Mouse (Mus musculus) neural tube, embryonic 12.5 days (tissue): ENCODE data around the gene Ect2l. TPM values are rescaled to one million over a fixed set of nuclear protein-coding genes. Genes with fewer than 3 reads are reported as not detected.
A peak's percentile ranks its signal among the peaks of the same experiment; 100 is the strongest.
"Not testable (repeated sequence)": the region's sequence is repeated elsewhere in the genome, so short reads cannot be mapped to it uniquely, and the experiment has no call there.

Experiments used
- ATAC-seq: fragments of 200-750 bp; cut with Nextera tagmentation; 2 replicates; pipeline ENCODE4 v1.8.0; 2017; ENCODE audit warnings: low read depth, mild to moderate bottlenecking, moderate TSS enrichment, moderate library complexity; ENCODE audit not compliant: low FRiP score
- H3K27ac ChIP-seq: fragments of 300-500 bp; sonication (generic); 2 replicates; pipeline ENCODE4 v1.5.1; 2016
- H3K27me3 ChIP-seq: fragments of 300-500 bp; sonication (generic); replicated peaks from 2 replicates; pipeline ENCODE4 v1.6.1; 2016; ENCODE audit warnings: mild to moderate bottlenecking
- H3K36me3 ChIP-seq: fragments of 300-500 bp; sonication (generic); 2 replicates; pipeline ENCODE4 v1.6.1; 2016; ENCODE audit warnings: mild to moderate bottlenecking
- H3K4me1 ChIP-seq: fragments of 300-500 bp; sonication (generic); 2 replicates; pipeline ENCODE4 v1.6.1; 2016
- H3K4me2 ChIP-seq: fragments of 300-500 bp; sonication (generic); replicated peaks from 2 replicates; pipeline ENCODE4 v1.6.1; 2016; ENCODE audit warnings: mild to moderate bottlenecking
- H3K4me3 ChIP-seq: fragments of 300-500 bp; sonication (generic); 2 replicates; pipeline ENCODE4 v1.5.1; 2016
- H3K9ac ChIP-seq: fragments of 300-500 bp; sonication (generic); 2 replicates; pipeline ENCODE4 v1.6.1; 2016; ENCODE audit warnings: mild to moderate bottlenecking
- H3K9me3 ChIP-seq: fragments of 300-500 bp; sonication (generic); 2 replicates; pipeline ENCODE4 v1.6.1; 2016; ENCODE audit warnings: mild to moderate bottlenecking
- WGBS: fragments of 180-500 bp; shearing (Covaris S2); methylation state at CpG from one replicate; pipeline ENCODE4 v1.1.7; 2016; 5-methylcytosine and 5-hydroxymethylcytosine counted together
- polyA plus RNA-seq: library from polyadenylated mRNA; unstranded; fragments of >200 nt; fragmentation: Nextera tagmentation; extraction: Ambion mirVana; gene quantifications from 2 replicates; pipeline ENCODE4 v1.2.1, GENCODE M21; 2016

The Ect2l gene
- polyA plus RNA-seq, 1 experiment from 2014 or later = 0.47 TPM

- 92% methylated on average over 6 of the region's 6 CpGs for WGBS
- H3K27me3 ChIP-seq = no peaks in the 10 kb centered on the region; the same call in 1 of the 2 replicates
- H3K4me2 ChIP-seq = no peak overlapping the region
- no peaks in the 10 kb centered on the region for H3K36me3 ChIP-seq
- no peak overlapping the region for H3K9ac ChIP-seq
- no peak overlapping the region for H3K4me3 ChIP-seq
- ATAC-seq = no peak
- H3K9me3 ChIP-seq = 0 out of 2 replicates have a peak, but pooled peaks cover 1% of the 10 kb centered on the region
- no peaks in the 10 kb centered on the region for H3K4me1 ChIP-seq
- H3K27ac ChIP-seq = no peak overlapping the region
Measured at GRCm38 (mm10) chr10:18188564-18188963, 22.1 kb downstream of the Ect2l start.

- ATAC-seq = no peak
Measured at GRCm38 (mm10) chr10:18182246-18182645, 28.4 kb downstream of the Ect2l start.

DNA sequence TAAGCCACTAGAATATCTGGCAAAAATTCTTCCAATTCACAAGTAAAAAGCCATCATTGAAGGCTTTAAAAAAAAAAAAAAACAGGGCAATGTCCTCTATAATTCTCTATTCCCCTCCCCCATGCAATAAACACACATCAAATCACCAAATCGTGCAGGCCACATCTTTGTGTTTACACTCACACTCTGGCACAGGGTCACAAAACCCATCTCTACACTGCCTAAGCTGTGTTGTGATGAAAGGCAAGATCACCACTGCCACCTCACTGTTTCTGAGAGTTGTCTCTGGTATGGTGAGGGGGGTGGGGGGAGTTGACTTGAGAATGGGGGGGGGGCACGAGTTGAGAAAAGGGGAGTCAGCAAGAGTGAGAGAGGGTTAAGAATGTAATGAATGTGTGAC is 33.4 kb downstream of the Ect2l start:
- Histone ChIP-seq H3K4me2 (no peak overlapping the region), H3K9ac (no peak overlapping the region), H3K9me3 (no peaks in the 10 kb centered on the region), H3K4me3 (no peak overlapping the region), H3K4me1 (no peaks in the 10 kb centered on the region), H3K27me3 (no peaks in the 10 kb centered on the region), H3K27ac (no peak overlapping the region), H3K36me3 (no peaks in the 10 kb centered on the region)
- ATAC-seq = no peak
- 61% methylated on average over 2 of the region's 2 CpGs for WGBS

More at GRCm38 (mm10) chr10:18182246-18182645, 28.4 kb downstream of the Ect2l start:
- no peak overlapping the region for H3K4me2 ChIP-seq
- 85% methylated on average over 5 of the region's 5 CpGs for WGBS
- no peak overlapping the region for H3K4me3 ChIP-seq
- H3K27ac ChIP-seq = no peak overlapping the region
- H3K4me1 ChIP-seq = no peaks in the 10 kb centered on the region
- H3K9me3 ChIP-seq = 0 out of 2 replicates have a peak, but pooled peaks cover 3% of the 10 kb centered on the region
- H3K9ac ChIP-seq = no peak overlapping the region
- H3K36me3 ChIP-seq = no peaks in the 10 kb centered on the region
- H3K27me3 ChIP-seq = no peaks in the 10 kb centered on the region; the same call in 1 of the 2 replicates

GRCm38 (mm10) chr10:18176722-18177121 is 34.0 kb downstream of the Ect2l start:
- Histone ChIP-seq H3K4me3 (no peak overlapping the region), H3K27ac (no peak overlapping the region), H3K36me3 (no peaks in the 10 kb centered on the region), H3K9ac (no peak overlapping the region), H3K27me3 (no peaks in the 10 kb centered on the region), H3K9me3 (no peaks in the 10 kb centered on the region), H3K4me1 (no peaks in the 10 kb centered on the region), H3K4me2 (no peak overlapping the region)
- no peak for ATAC-seq
- 92% methylated on average over 7 of the region's 7 CpGs for WGBS

DNA sequence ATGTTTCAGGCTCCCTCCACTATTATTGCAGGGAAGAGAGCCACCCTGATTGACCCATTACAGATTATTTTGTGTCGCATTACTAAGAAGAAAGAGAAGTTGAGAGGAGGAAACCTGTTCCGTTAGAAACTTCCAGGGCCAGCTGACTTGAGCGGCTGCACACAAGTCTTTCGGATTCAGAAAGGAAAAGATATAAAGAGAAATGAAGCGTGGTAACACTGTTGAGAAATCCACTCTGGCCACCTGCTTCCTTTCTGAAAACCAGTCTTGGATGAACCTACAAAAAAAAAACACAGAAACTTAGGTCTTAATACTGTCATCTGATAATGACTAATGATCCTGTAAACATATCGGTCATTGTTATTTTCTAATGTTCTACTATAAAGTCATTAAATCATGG is 35.6 kb downstream of the Ect2l start:
- Histone ChIP-seq H3K4me1 (no peaks in the 10 kb centered on the region), H3K27ac (no peak overlapping the region), H3K9me3 (no peaks in the 10 kb centered on the region), H3K4me2 (no peak overlapping the region), H3K27me3 (no peaks in the 10 kb centered on the region), H3K4me3 (no peak overlapping the region), H3K9ac (no peak overlapping the region), H3K36me3 (no peaks in the 10 kb centered on the region)
- WGBS = 86% methylated on average over 6 of the region's 6 CpGs
- no peak for ATAC-seq

DNA sequence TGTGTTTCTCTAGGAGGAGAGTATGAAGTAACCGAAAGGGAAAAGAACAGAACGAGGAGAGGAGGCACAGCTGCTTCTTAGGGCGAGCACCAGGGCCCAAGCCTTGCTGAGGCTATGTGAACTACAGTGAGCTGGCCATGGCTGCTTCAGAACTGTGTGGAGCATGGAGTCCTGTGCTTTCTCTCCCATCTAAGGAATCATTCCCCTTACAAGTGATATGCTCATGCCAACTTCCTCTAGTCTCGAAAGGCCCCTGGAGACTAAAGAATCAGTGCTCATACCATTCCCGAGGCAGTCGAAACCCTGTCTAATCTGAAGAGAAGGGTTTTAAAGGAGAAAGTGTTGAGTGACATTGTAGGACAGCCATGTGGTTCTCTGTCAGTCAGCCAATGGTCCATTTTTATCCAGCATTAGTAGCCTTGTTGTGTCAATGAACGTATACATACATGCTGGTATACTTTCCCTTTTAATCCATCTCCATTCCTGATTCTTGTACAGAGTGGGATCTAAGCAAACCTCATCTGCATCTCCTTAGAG is 48.2 kb downstream of the Ect2l start:
- H3K9ac ChIP-seq = no peak overlapping the region
- WGBS = 89% methylated on average over 7 of the region's 7 CpGs
- H3K4me3 ChIP-seq = no peak overlapping the region
- no peaks in the 10 kb centered on the region for H3K27me3 ChIP-seq
- no peaks in the 10 kb centered on the region for H3K9me3 ChIP-seq
- no peak for ATAC-seq
- H3K4me2 ChIP-seq = no peak overlapping the region
- no peak overlapping the region for H3K27ac ChIP-seq
- H3K36me3 ChIP-seq = no peaks in the 10 kb centered on the region
- H3K4me1 ChIP-seq = no peaks in the 10 kb centered on the region

DNA sequence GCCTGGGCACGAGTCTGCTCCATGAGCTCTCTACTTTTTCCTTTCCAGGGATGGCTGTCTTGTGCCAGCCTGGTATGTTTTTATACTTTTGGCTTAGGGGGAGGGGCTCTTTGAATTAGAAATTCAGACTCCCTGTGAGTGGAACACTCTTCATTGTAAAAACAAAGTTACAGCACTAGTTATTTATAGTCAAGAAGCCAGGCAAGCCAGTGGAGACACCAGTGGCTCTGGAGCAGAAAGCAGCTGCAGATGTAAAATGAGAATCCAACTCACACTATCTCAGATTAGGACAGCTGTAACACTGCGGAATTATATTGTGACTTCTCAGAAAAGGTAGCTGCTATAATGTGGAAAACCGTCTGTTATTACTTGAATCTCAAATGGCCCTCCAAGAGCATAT is 63.5 kb downstream of the Ect2l start:
- Histone ChIP-seq H3K27ac (no peak overlapping the region), H3K9ac (no peak overlapping the region), H3K4me1 (no peaks in the 10 kb centered on the region), H3K4me3 (no peak overlapping the region), H3K4me2 (no peak overlapping the region), H3K27me3 (no peaks in the 10 kb centered on the region), H3K36me3 (no peaks in the 10 kb centered on the region), H3K9me3 (no peaks in the 10 kb centered on the region)
- WGBS = 78% methylated on average over 3 of the region's 3 CpGs
- ATAC-seq = no peak

- no peaks in the 10 kb centered on the region for H3K9me3 ChIP-seq
- H3K27me3 ChIP-seq = no peaks in the 10 kb centered on the region
- WGBS = 85% methylated on average over 6 of the region's 6 CpGs
- no peaks in the 10 kb centered on the region for H3K36me3 ChIP-seq
- H3K9ac ChIP-seq = no peak overlapping the region
- no peak overlapping the region for H3K4me2 ChIP-seq
- no peak overlapping the region for H3K4me3 ChIP-seq
- no peak for ATAC-seq
- no peak overlapping the region for H3K27ac ChIP-seq
- H3K4me1 ChIP-seq = no peaks in the 10 kb centered on the region
Measured at GRCm38 (mm10) chr10:18142231-18142630, 68.5 kb downstream of the Ect2l start.

GRCm38 (mm10) chr10:18141389-18141788 is 69.3 kb downstream of the Ect2l start:
- Histone ChIP-seq H3K36me3 (no peaks in the 10 kb centered on the region), H3K4me3 (no peak overlapping the region), H3K9me3 (no peaks in the 10 kb centered on the region), H3K27me3 (no peaks in the 10 kb centered on the region), H3K4me2 (no peak overlapping the region), H3K4me1 (no peaks in the 10 kb centered on the region), H3K9ac (no peak overlapping the region), H3K27ac (no peak overlapping the region)
- 94% methylated on average over 2 of the region's 2 CpGs for WGBS
- ATAC-seq = no peak

DNA sequence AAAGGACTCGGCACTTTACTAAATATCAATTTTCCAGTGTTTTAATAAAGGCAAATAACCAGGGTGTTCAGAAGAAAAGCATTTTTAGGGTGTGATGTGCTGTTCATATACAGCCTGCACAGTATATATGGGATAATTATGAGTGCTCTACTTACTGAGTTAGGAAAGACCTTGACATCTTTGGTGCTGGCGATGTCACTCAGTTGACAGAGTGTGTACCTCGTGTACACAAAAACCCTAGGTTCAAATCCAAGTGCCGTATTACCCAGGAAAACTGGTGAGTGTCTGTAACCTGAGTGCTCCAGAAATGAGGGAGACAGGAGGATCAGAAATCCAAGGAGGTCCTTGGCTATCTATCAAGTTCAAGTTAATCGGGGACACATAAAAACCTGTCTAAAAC is 71.1 kb downstream of the Ect2l start:
- H3K36me3 ChIP-seq = no peaks in the 10 kb centered on the region
- H3K27me3 ChIP-seq = no peaks in the 10 kb centered on the region
- no peak overlapping the region for H3K4me3 ChIP-seq
- no peak overlapping the region for H3K27ac ChIP-seq
- H3K4me2 ChIP-seq = peak overlapping the region; percentile 42; the same call in 1 of the 2 replicates
- 85% methylated on average over 5 of the region's 5 CpGs for WGBS
- no peak overlapping the region for H3K9ac ChIP-seq
- H3K9me3 ChIP-seq = no peaks in the 10 kb centered on the region
- H3K4me1 ChIP-seq = no peaks in the 10 kb centered on the region
- ATAC-seq = peak; percentile 27; the same call in 1 of the 2 replicates

GRCm38 (mm10) chr10:18138853-18139503 is 71.7 kb downstream of the Ect2l start:
- not testable (repeated sequence) for H3K27me3 ChIP-seq, H3K4me2 ChIP-seq, H3K27ac ChIP-seq, H3K4me3 ChIP-seq, H3K9ac ChIP-seq, H3K9me3 ChIP-seq, H3K4me1 ChIP-seq, H3K36me3 ChIP-seq
- 79% methylated on average over 14 of the region's 26 CpGs for WGBS
- ATAC-seq = peak; percentile 64

DNA sequence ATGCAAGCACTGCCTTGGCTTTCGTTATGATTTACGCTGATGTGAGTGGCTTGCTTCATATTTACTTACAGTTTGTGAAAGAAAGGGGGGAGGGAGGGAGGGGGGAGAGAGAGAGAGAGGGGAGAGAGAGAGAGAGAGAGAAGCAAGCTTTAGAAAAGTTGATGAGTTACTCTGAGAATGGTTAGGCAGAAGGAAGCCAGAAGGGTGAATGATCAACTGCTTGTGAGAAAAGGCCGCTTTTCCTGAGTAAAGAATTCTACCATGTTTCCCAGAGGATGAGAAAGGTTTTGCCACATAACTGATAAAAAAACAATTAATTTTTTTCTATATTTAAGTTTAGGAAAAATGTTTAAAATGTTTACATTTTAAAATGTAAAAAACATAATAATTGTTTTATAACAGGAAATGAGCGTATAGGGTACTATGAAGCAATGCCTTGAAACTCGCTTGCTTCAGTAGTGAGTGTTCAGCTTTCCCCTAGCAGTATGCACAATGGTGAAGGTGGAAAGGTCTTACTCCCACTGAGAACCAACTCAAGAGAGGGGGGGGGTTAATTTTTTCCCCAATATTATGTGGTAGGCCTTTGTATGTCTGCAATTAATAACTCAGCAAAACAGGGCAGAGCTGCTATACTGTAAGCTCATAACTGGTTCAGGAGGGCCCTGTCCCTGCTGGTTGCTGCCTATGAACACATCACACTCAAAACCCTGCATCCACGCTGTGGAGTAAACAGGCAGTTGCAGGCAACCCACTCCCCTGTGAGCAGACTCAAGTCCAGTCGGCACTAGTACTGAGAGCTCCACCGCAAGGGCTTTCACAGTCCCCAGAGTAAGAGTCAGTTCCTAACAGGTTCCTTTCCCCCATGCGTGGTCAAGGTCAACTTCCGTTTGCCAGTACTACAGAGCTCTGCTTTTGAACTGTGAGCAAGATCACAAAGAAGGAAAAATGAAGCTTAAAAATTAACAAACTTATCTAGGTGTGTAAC is 78.7 kb downstream of the Ect2l start:
- Histone ChIP-seq H3K4me2 (no peak overlapping the region), H3K9ac (no peak overlapping the region), H3K4me3 (no peak overlapping the region), H3K27me3 (no peaks in the 10 kb centered on the region), H3K36me3 (no peaks in the 10 kb centered on the region), H3K27ac (no peak overlapping the region), H3K9me3 (no peaks in the 10 kb centered on the region), H3K4me1 (no peaks in the 10 kb centered on the region)
- no peak for ATAC-seq
- WGBS = 89% methylated on average over 10 of the region's 10 CpGs
